Mouse (Mus musculus) kidney, adult 2 months (tissue): ENCODE results near the gene Frmd6.

Experiments used
- CTCF ChIP-seq: fragments of 200-500 bp; conservative IDR thresholded peaks from 2 replicates; pipeline ENCODE4 v1.5.1; 2011; ENCODE audit warnings: low read depth, mild to moderate bottlenecking, control low read depth, low read length, moderate library complexity, mixed read lengths; ENCODE audit not compliant: insufficient read depth, insufficient read length
- POLR2A ChIP-seq: fragments of 200-500 bp; IDR thresholded peaks from one replicate; pipeline ENCODE4 v1.6.1; 2011; ENCODE audit warnings: low read depth, low read length, control low read depth

DNA sequence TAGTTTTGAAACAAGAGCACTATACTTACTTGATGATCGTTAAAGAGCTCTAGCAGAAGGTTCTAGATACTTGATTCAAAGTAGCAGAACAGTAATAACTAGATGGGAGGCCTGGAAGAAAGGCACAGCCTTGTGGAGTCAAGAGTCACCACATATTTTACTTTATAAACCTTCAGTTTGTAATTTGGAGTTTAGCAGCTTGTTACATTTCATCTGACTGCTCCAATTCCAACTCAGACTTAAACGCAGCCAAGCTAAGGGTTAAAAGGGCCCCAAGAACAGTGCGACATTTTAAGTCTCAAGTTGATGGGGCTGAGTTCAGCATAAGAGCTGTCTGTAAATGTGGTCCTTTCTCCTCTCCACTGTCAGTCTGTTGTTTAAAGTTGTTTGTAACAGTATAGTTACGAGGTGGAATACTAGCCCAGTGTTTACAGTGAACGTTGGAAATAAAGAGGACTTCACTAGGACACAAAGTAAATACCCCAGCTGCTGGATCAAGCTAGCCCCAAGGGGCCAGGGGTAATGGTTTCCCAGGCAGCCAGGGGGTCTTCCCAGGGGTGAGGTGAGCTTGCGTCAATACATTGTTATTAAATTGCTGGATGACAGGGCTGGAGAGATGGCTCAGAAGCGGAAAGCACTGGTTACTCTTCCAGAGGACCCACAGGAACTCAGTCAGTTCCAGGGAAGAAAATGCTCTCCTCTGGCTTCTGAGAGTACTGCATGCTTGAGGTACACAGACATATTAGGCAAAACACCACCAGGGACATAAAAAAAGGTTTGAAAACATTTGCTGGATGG is 43.1 kb downstream of the Frmd6 start:
- TF ChIP-seq POLR2A (no peak), CTCF (no peak)
